Mouse (Mus musculus) MEL (cell line): ENCODE results near the gene Erich6b. TPM values are rescaled to one million over a fixed set of nuclear protein-coding genes. Genes with fewer than 3 reads are reported as not detected.

Experiments
- DNase-seq: peaks from one replicate; pipeline ENCODE4 v3.0.0; 2011; ENCODE audit warnings: low read depth, low spot score
- H3K27ac ChIP-seq: 2 replicates; pipeline ENCODE4 v1.5.1; 2012; ENCODE audit warnings: low read depth, mild to moderate bottlenecking, control low read depth, low read length, moderate library complexity; ENCODE audit not compliant: control insufficient read depth
- H3K27me3 ChIP-seq, 2 experiments: fragments of 150-350 bp in 1 of 2; sonication (generic) in 1 of 2; 2 replicates each; pipeline ENCODE4 v1.6.1; 2012; ENCODE audit warnings: low read length in 2 of 2, mild to moderate bottlenecking in 2 of 2, improper control_type of control experiment in 1 of 2, moderate library complexity in 1 of 2; ENCODE audit not compliant: insufficient read depth in 2 of 2, control insufficient read depth in 1 of 2
- H3K36me3 ChIP-seq, 2 experiments: 2 replicates each; pipeline ENCODE4 v1.6.1; 2012 to 2014; ENCODE audit warnings: low read length in 2 of 2, improper control_type of control experiment in 1 of 2, inconsistent platforms in 1 of 2, mild to moderate bottlenecking in 1 of 2; ENCODE audit not compliant: insufficient read depth in 2 of 2, control insufficient read depth in 1 of 2
- H3K4me1 ChIP-seq, 2 experiments: fragments of 150-350 bp in 1 of 2; sonication (generic) in 1 of 2; 2 replicates each; pipeline ENCODE4 v1.6.1; 2012; ENCODE audit warnings: low read length in 2 of 2, improper control_type of control experiment in 1 of 2, mild to moderate bottlenecking in 1 of 2; ENCODE audit not compliant: insufficient read depth in 2 of 2, control insufficient read depth in 1 of 2
- H3K4me3 ChIP-seq, 2 experiments: fragments of 150-350 bp in 1 of 2; sonication (generic) in 1 of 2; 2 replicates each; pipeline ENCODE4 v1.5.1; 2012; ENCODE audit warnings: low read depth in 2 of 2, low read length in 2 of 2, mild to moderate bottlenecking in 2 of 2, moderate library complexity in 2 of 2, control low read depth in 1 of 2, improper control_type of control experiment in 1 of 2; ENCODE audit not compliant: control insufficient read depth in 1 of 2, insufficient read depth in 1 of 2
- H3K79me2 ChIP-seq: 2 replicates; pipeline ENCODE4 v1.6.1; 2012; ENCODE audit warnings: mild to moderate bottlenecking, low read length, moderate library complexity; ENCODE audit not compliant: control insufficient read depth, poor library complexity, insufficient read depth
- H3K9ac ChIP-seq: 2 replicates; pipeline ENCODE4 v1.6.1; 2012; ENCODE audit warnings: low read depth, mild to moderate bottlenecking, control low read depth, low read length, moderate library complexity; ENCODE audit not compliant: control insufficient read depth, poor library complexity, severe bottlenecking
- H3K9me3 ChIP-seq: fragments of 150-350 bp; sonication (generic); replicated peaks from 2 replicates; pipeline ENCODE4 v1.6.1; 2012; ENCODE audit warnings: mild to moderate bottlenecking, low read length, improper control_type of control experiment, moderate library complexity; ENCODE audit not compliant: insufficient read depth
- CHD1 ChIP-seq: IDR thresholded peaks from 2 replicates; pipeline ENCODE4 v1.6.1; 2012; ENCODE audit warnings: low read depth, mild to moderate bottlenecking, inconsistent platforms, low read length, improper control_type of control experiment
- CHD2 ChIP-seq: IDR thresholded peaks from 2 replicates; pipeline ENCODE4 v1.6.1; 2011; ENCODE audit warnings: low read length, improper control_type of control experiment
- E2F4 ChIP-seq: IDR thresholded peaks from 2 replicates; pipeline ENCODE4 v1.6.1; 2011; ENCODE audit warnings: low read depth, low read length, improper control_type of control experiment, borderline replicate concordance
- ELF1 ChIP-seq: IDR thresholded peaks from 2 replicates; pipeline ENCODE4 v1.6.1; 2014; ENCODE audit warnings: low read depth, mild to moderate bottlenecking, inconsistent platforms, low read length, improper control_type of control experiment, moderate library complexity
- EP300 ChIP-seq, 2 experiments: IDR thresholded peaks; 2 replicates each; pipeline ENCODE4 v1.6.1; 2011; ENCODE audit warnings: improper control_type of control experiment in 2 of 2, low read length in 2 of 2, low read depth in 1 of 2, mild to moderate bottlenecking in 1 of 2
- ETS1 ChIP-seq: IDR thresholded peaks from 2 replicates; pipeline ENCODE4 v1.6.1; 2012; ENCODE audit warnings: low read depth, mild to moderate bottlenecking, inconsistent platforms, low read length, improper control_type of control experiment, moderate library complexity
- MAFK ChIP-seq: IDR thresholded peaks from 2 replicates; pipeline ENCODE4 v1.6.1; 2011; ENCODE audit warnings: low read depth, mild to moderate bottlenecking, low read length, improper control_type of control experiment, borderline replicate concordance
- MYB ChIP-seq: IDR thresholded peaks from 2 replicates; pipeline ENCODE4 v1.6.1; 2011; ENCODE audit warnings: mild to moderate bottlenecking, low read depth, low read length, improper control_type of control experiment
- NELFE ChIP-seq: IDR thresholded peaks from 2 replicates; pipeline ENCODE4 v1.6.1; 2011; ENCODE audit warnings: low read depth, low read length, improper control_type of control experiment
- NRF1 ChIP-seq: IDR thresholded peaks from 2 replicates; pipeline ENCODE4 v1.6.1; 2014; ENCODE audit warnings: low read depth, mild to moderate bottlenecking, inconsistent platforms, low read length, improper control_type of control experiment, moderate library complexity; ENCODE audit not compliant: poor library complexity, insufficient read depth, severe bottlenecking
- POLR2AphosphoS2 ChIP-seq: IDR thresholded peaks from 2 replicates; pipeline ENCODE4 v1.6.1; 2011; ENCODE audit warnings: low read length, improper control_type of control experiment
- RAD21 ChIP-seq: IDR thresholded peaks from 2 replicates; pipeline ENCODE4 v1.6.1; 2011; ENCODE audit warnings: mild to moderate bottlenecking, low read depth, low read length, improper control_type of control experiment
- TCF12 ChIP-seq: IDR thresholded peaks from 2 replicates; pipeline ENCODE4 v1.6.1; 2014; ENCODE audit warnings: low read depth, mild to moderate bottlenecking, inconsistent platforms, low read length, improper control_type of control experiment, moderate library complexity
- USF1 ChIP-seq: IDR thresholded peaks from 2 replicates; pipeline ENCODE4 v1.6.1; 2014; ENCODE audit warnings: low read depth, mild to moderate bottlenecking, inconsistent platforms, low read length, improper control_type of control experiment, moderate library complexity
- USF2 ChIP-seq, 2 experiments: IDR thresholded peaks; 2 replicates each; pipeline ENCODE4 v1.6.1; 2011 to 2012; ENCODE audit warnings: improper control_type of control experiment in 2 of 2, low read length in 2 of 2, borderline replicate concordance in 1 of 2, inconsistent platforms in 1 of 2, low read depth in 1 of 2, mild to moderate bottlenecking in 1 of 2; ENCODE audit not compliant: insufficient read depth in 1 of 2
- ZMIZ1 ChIP-seq: IDR thresholded peaks from 2 replicates; pipeline ENCODE4 v1.6.1; 2012; ENCODE audit warnings: low read depth, mild to moderate bottlenecking, inconsistent platforms, low read length, improper control_type of control experiment, moderate library complexity
- ZNF384 ChIP-seq: IDR thresholded peaks from 2 replicates; pipeline ENCODE4 v1.6.1; 2012; ENCODE audit warnings: low read depth, mild to moderate bottlenecking, inconsistent platforms, low read length, improper control_type of control experiment
- polyA plus RNA-seq, 2 experiments: library from polyadenylated mRNA; stranded (reverse) in 1 of 2; unstranded in 1 of 2; fragments of >175 nt in 1 of 2; fragments of >200 nt in 1 of 2; gene quantifications; 2 replicates each; pipeline versions ENCODE4 v1.2.1 to v1.2.4; 2012; ENCODE audit warnings: low replicate concordance in 2 of 2, low read depth in 1 of 2; ENCODE audit not compliant: insufficient read length in 2 of 2, insufficient read depth in 1 of 2, missing spikeins in 1 of 2
- total RNA-seq: library from RNA; depleted of rRNA; stranded (reverse); fragments of 300-350 nt; gene quantifications from 2 replicates; pipeline ENCODE4 v1.2.3, GENCODE M21; 2012

Erich6b gene
- total and polyA plus RNA-seq, 3 experiments = not detected

GRCm38 (mm10) chr14:75660936-75661335 is 18.9 kb downstream of the Erich6b start:
- Histone ChIP-seq H3K9ac (no peak overlapping the region), H3K79me2 (no peaks in the 10 kb centered on the region), H3K4me1 (no peaks in the 10 kb centered on the region), H3K27ac (no peak overlapping the region), H3K36me3 (no peaks in the 10 kb centered on the region), H3K4me3 (no peak overlapping the region), H3K9me3 (no peaks in the 10 kb centered on the region), H3K27me3 (peaks cover 0 to 9% of the 10 kb centered on the region in 2 experiments)
- TF ChIP-seq RAD21 = no peak
- no peak for TF ChIP-seq ZNF384
- TF ChIP-seq MYB = no peak
- no peak for TF ChIP-seq POLR2AphosphoS2
- TF ChIP-seq USF1 = no peak
- no peak for TF ChIP-seq MAFK
- no peak for TF ChIP-seq EP300 (IDR thresholded peaks at IDR 0.05; ENCODE audit: low read depth in 1 of 2, low read length in 2 of 2)
- no peak for TF ChIP-seq E2F4
- no peak for TF ChIP-seq ZMIZ1
- TF ChIP-seq CHD2 = no peak
- no peak for DNase-seq

DNA sequence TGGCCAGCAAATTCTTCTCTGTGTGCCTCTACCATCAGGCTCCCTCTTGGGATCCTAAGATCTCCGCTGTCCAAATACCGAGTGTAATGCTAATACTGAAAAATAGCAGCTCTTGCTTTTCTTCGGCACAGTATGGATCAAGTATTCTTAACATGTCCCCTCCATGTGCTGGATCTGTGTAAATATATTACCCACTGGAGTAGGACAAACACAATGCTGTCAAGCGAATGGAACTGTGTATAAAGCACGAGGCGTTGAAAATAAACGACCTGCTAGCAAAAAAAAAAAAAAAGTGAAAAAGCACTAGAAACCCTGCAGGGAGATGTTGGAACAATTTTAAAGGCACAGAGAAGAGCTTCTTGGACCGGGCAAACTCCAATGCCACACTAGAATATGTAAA is 19.5 kb downstream of the Erich6b start:
- Histone ChIP-seq H3K9ac (no peak overlapping the region), H3K36me3 (no peaks in the 10 kb centered on the region), H3K4me1 (no peaks in the 10 kb centered on the region), H3K27ac (no peak overlapping the region), H3K9me3 (no peaks in the 10 kb centered on the region), H3K27me3 (peaks cover 0 to 8% of the 10 kb centered on the region in 2 experiments; a peak in 3 of 4 replicates), H3K79me2 (no peaks in the 10 kb centered on the region), H3K4me3 (no peak overlapping the region)
- no peak for DNase-seq
- TF ChIP-seq MYB (no peak), RAD21 (no peak), NELFE (no peak), ETS1 (no peak), USF2 (IDR thresholded peaks at IDR 0.05; ENCODE audit: borderline replicate concordance in 1 of 2, insufficient read depth in 1 of 2, low read depth in 1 of 2, low read length in 2 of 2) (no peak), NRF1 (no peak), ELF1 (no peak), CHD1 (no peak), CHD2 (no peak), POLR2AphosphoS2 (no peak), TCF12 (no peak)
